Mouse (Mus musculus) CD4-positive, CD25-positive, alpha-beta regulatory T cell, adult 4 months (primary cell): ENCODE measurements around the gene Tbl1xr1. TPM values are rescaled to one million over a fixed set of nuclear protein-coding genes. Genes with fewer than 3 reads are reported as not detected.

Experiments used
- ATAC-seq: one replicate; pipeline ENCODE4 v1.8.0; 2017
- polyA plus RNA-seq, 2 experiments: library from polyadenylated mRNA; unstranded; fragments of 100-300 nt; shearing (Covaris generic); gene quantifications; one replicate each; pipeline ENCODE4 v1.2.1; 2017

Gene Tbl1xr1
- 10 to 100 TPM; 21.6 to 25.6 TPM for polyA plus RNA-seq

- peak; percentile 59 for ATAC-seq
Measured at GRCm38 (mm10) chr3:22076561-22076935, at the start of gene Tbl1xr1. Gene Tbl1xr1 (plus strand): TSS chr3:22076652.

- ATAC-seq, result no peak
Measured at GRCm38 (mm10) chr3:22038004-22038403, 38.4 kb upstream of the Tbl1xr1 start.

- ATAC-seq, result no peak
Measured at GRCm38 (mm10) chr3:22039036-22039795, 37.2 kb upstream of the Tbl1xr1 start.

- peak; percentile 96 for ATAC-seq
Measured at GRCm38 (mm10) chr3:22040627-22041026, 35.8 kb upstream of the Tbl1xr1 start.

- no peak for ATAC-seq
Measured at GRCm38 (mm10) chr3:22047203-22047602, 29.2 kb upstream of the Tbl1xr1 start.

GRCm38 (mm10) chr3:22056664-22057328, 19.7 kb upstream of the Tbl1xr1 start:
- ATAC-seq, result no peak

- no peak for ATAC-seq
Measured at GRCm38 (mm10) chr3:22058206-22058804, 18.1 kb upstream of the Tbl1xr1 start.

- ATAC-seq, result no peak
Measured at GRCm38 (mm10) chr3:22061163-22061562, 15.3 kb upstream of the Tbl1xr1 start.

- no peak for ATAC-seq
Measured at GRCm38 (mm10) chr3:22068621-22069020, 7.8 kb upstream of the Tbl1xr1 start.

GRCm38 (mm10) chr3:22073916-22074315, 2.5 kb upstream of the Tbl1xr1 start:
- no peak for ATAC-seq

- ATAC-seq, result no peak
Measured at GRCm38 (mm10) chr3:22074591-22075294, 1.7 kb upstream of the Tbl1xr1 start.

- no peak for ATAC-seq
Measured at GRCm38 (mm10) chr3:22075517-22075886, 950 bp upstream of the Tbl1xr1 start.

- ATAC-seq, result peak; percentile 60
Measured at GRCm38 (mm10) chr3:22075887-22076560, 428 bp upstream of the Tbl1xr1 start.

- peak; percentile 21 for ATAC-seq
Measured at GRCm38 (mm10) chr3:22076936-22077656, 644 bp downstream of the Tbl1xr1 start.

GRCm38 (mm10) chr3:22077657-22078475, 1.4 kb downstream of the Tbl1xr1 start:
- no peak for ATAC-seq

GRCm38 (mm10) chr3:22078529-22078928, 2.1 kb downstream of the Tbl1xr1 start:
- no peak for ATAC-seq

GRCm38 (mm10) chr3:22081869-22082268, 5.4 kb downstream of the Tbl1xr1 start:
- no peak for ATAC-seq

- ATAC-seq, result no peak
Measured at GRCm38 (mm10) chr3:22082823-22083222, 6.4 kb downstream of the Tbl1xr1 start.

GRCm38 (mm10) chr3:22084222-22084996, 8.0 kb downstream of the Tbl1xr1 start:
- no peak for ATAC-seq

GRCm38 (mm10) chr3:22089825-22090224, 13.4 kb downstream of the Tbl1xr1 start:
- peak; percentile 58 for ATAC-seq
